Comparison of ENCODE assay signal across 12 mouse cellular contexts in the genomic region with DNA sequence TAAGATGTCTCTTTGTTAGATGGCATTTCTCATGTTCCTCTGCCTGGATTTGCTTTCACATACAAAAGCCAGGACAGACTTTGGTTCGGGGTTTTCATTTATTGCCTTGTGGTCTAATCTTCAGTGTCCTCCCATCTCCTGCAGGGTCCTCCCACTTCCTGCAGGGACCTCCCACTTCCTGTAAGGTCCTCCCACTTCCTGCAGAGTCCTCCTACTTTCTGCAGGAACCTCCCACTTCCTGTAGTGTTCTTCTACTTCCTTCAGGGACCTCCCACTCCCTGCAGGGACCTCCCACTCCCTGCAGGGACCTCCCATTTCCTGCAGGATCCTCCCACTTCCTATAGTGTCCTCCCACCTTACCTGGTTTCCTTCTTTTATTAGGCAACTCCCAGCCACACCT.
DNase-seq lines count a peak whose midpoint lies in the region; ATAC-seq and TF ChIP-seq lines count a peak whose summit lies in the region.
"Had no signal": no experiment of that assay in that cellular context is flagged by ENCODE, and none has a peak within 500 bp of the region (broad histone marks: within the 10 kb centered on the region; RNA-seq: fewer than 3 reads in every experiment).

No protein-coding gene starts in this region.

- H3K27me3 ChIP-seq in kidney, postnatal 0 days (ENCODE audit: insufficient read depth, low read length) = no peaks in the 10 kb centered on the region
- no peaks in the 10 kb centered on the region for H3K27me3 ChIP-seq in kidney, embryonic 15.5 days
- no peaks in the 10 kb centered on the region for H3K27me3 ChIP-seq in intestine, embryonic 15.5 days (replicated peaks)
- no peaks in the 10 kb centered on the region for H3K27me3 ChIP-seq in forebrain, embryonic 12.5 days

- no peaks in the 10 kb centered on the region for H3K4me1 ChIP-seq in kidney, postnatal 0 days (replicated peaks; ENCODE audit: insufficient read depth, low read length)
- no peaks in the 10 kb centered on the region for H3K4me1 ChIP-seq in kidney, embryonic 15.5 days
- H3K4me1 ChIP-seq in intestine, embryonic 15.5 days (replicated peaks) = no peaks in the 10 kb centered on the region
- H3K4me1 ChIP-seq in forebrain, embryonic 12.5 days = no peaks in the 10 kb centered on the region

- TF ChIP-seq CTCF in kidney, postnatal 0 days (IDR thresholded peaks at IDR 0.05; ENCODE audit: low read depth) = no peak

- H3K4me3 ChIP-seq in kidney, postnatal 0 days (replicated peaks; ENCODE audit: low read depth, low read length) = no peak overlapping the region
- no peak overlapping the region for H3K4me3 ChIP-seq in kidney, embryonic 15.5 days (replicated peaks)
- no peak overlapping the region for H3K4me3 ChIP-seq in intestine, embryonic 15.5 days (replicated peaks)
- no peak overlapping the region for H3K4me3 ChIP-seq in forebrain, embryonic 12.5 days (replicated peaks)
- H3K4me3 ChIP-seq: heart, embryonic 10.5 days had no signal

- peak; percentile 31 for DNase-seq in kidney, postnatal 0 days (ENCODE audit: low spot score)
- peak; percentile 28 for DNase-seq in CD4-positive helper T cell, adult 2 months (ENCODE audit: low read depth, low spot score)
- DNase-seq in MEL-GATA-1-ER (ENCODE audit: extremely low read depth, low read depth) = peak; percentile 24
- DNase-seq: adrenal gland, postnatal 25 days; liver had no signal

- H3K4me2 ChIP-seq in kidney, postnatal 0 days (ENCODE audit: low read length) = no peak overlapping the region
- no peak overlapping the region for H3K4me2 ChIP-seq in kidney, embryonic 15.5 days
- no peak overlapping the region for H3K4me2 ChIP-seq in intestine, embryonic 15.5 days (replicated peaks)
- no peak overlapping the region for H3K4me2 ChIP-seq in forebrain, embryonic 12.5 days
- H3K4me2 ChIP-seq: hindbrain, embryonic 14.5 days had no signal

- WGBS in kidney, postnatal 0 days = 74% methylated on average over 1 of the region's 1 CpGs
- WGBS in kidney, embryonic 15.5 days = 67% methylated on average over 1 of the region's 1 CpGs
- 92% methylated on average over 1 of the region's 1 CpGs for WGBS in intestine, embryonic 15.5 days
- WGBS in forebrain, embryonic 12.5 days = 100% methylated on average over 1 of the region's 1 CpGs

- H3K36me3 ChIP-seq in kidney, postnatal 0 days (ENCODE audit: insufficient read depth, low read length) = peaks cover 64% of the 10 kb centered on the region
- H3K36me3 ChIP-seq in kidney, embryonic 15.5 days = peaks cover 90% of the 10 kb centered on the region
- H3K36me3 ChIP-seq in intestine, embryonic 15.5 days = peaks cover 19% of the 10 kb centered on the region
- peaks cover 89% of the 10 kb centered on the region for H3K36me3 ChIP-seq in forebrain, embryonic 12.5 days (replicated peaks)

- peak; percentile 65; the same call in 1 of the 2 replicates for ATAC-seq in kidney, postnatal 0 days (replicated peaks; ENCODE audit: low FRiP score, low read depth)
- no peak for ATAC-seq in kidney, embryonic 15.5 days (replicated peaks; ENCODE audit: low FRiP score)
- peak; percentile 74 for ATAC-seq in megakaryocyte progenitor cell, adult 5-6 weeks (replicated peaks; ENCODE audit: poor library complexity)
- ATAC-seq in intestine, embryonic 15.5 days = no peak
- ATAC-seq in forebrain, embryonic 12.5 days (ENCODE audit: low FRiP score) = no peak

- H3K27ac ChIP-seq in kidney, postnatal 0 days = no peak overlapping the region
- H3K27ac ChIP-seq in kidney, embryonic 15.5 days = no peak overlapping the region
- H3K27ac ChIP-seq in intestine, embryonic 15.5 days = no peak overlapping the region
- no peak overlapping the region for H3K27ac ChIP-seq in forebrain, embryonic 12.5 days
- H3K27ac ChIP-seq: heart, embryonic 10.5 days; hindbrain, embryonic 14.5 days; macrophage had no signal

- H3K9ac ChIP-seq in kidney, postnatal 0 days (ENCODE audit: low read depth, low read length) = no peak overlapping the region
- H3K9ac ChIP-seq in kidney, embryonic 15.5 days = no peak overlapping the region
- no peak overlapping the region for H3K9ac ChIP-seq in intestine, embryonic 15.5 days
- H3K9ac ChIP-seq in forebrain, embryonic 12.5 days = no peak overlapping the region
- H3K9ac ChIP-seq: hindbrain, embryonic 14.5 days had no signal

- no peaks in the 10 kb centered on the region for H3K9me3 ChIP-seq in kidney, postnatal 0 days (replicated peaks; ENCODE audit: low read length)
- no peaks in the 10 kb centered on the region for H3K9me3 ChIP-seq in kidney, embryonic 15.5 days (replicated peaks)
- H3K9me3 ChIP-seq in intestine, embryonic 15.5 days = no peaks in the 10 kb centered on the region
- H3K9me3 ChIP-seq in forebrain, embryonic 12.5 days = no peaks in the 10 kb centered on the region
- H3K9me3 ChIP-seq: heart, embryonic 10.5 days had no signal

Comparison
In these comparisons a context has a peak if more than half of its experiments do, and no peak if none do; other contexts are left out.
1. ATAC-seq: peak in kidney, postnatal 0 days (single experiment) and megakaryocyte progenitor cell, adult 5-6 weeks (single experiment); none in kidney, embryonic 15.5 days (single experiment), intestine, embryonic 15.5 days (single experiment) and forebrain, embryonic 12.5 days (single experiment).
2. Peak in every context shown above with its lines, with median percentiles within 50 percentile points of each other: DNase-seq.